Comparison of ENCODE assay signal across 15 mouse cellular contexts in the genomic region with DNA sequence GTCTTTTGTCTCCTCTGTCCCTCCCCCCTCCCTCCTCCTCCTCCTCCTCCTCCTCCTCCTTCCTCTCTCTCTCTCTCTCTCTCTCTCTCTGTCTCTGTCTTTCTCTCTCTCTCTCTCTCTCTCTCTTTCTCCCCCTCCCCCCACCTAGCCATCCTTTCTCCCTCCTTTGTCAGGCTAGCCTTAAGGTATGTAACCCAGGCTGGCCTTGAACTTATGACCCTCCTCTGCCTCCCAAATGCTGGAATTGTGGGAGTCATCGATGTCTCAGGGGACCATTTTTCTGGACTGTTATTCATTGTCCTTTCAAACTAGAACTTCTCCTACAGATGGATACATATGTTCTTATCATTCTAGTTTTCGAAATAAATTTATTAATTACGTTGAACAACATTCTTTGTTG.
"Had no signal": no experiment of that assay in that cellular context is flagged by ENCODE, and none has a peak within 500 bp of the region (broad histone marks: within the 10 kb centered on the region; RNA-seq: fewer than 3 reads in every experiment).

No protein-coding gene starts in this region.

- H3K27me3 ChIP-seq: neural tube, embryonic 15.5 days; stomach, embryonic 15.5 days had no signal

- H3K9me3 ChIP-seq: neural tube, embryonic 15.5 days; stomach, embryonic 15.5 days had no signal

- H3K4me1 ChIP-seq: neural tube, embryonic 15.5 days; stomach, embryonic 15.5 days had no signal

- H3K4me3 ChIP-seq: neural tube, embryonic 15.5 days; stomach, embryonic 15.5 days had no signal

- H3K4me2 ChIP-seq: neural tube, embryonic 15.5 days; stomach, embryonic 15.5 days had no signal

- DNase-seq: retina, postnatal 1 day; right cerebral cortex, adult 18-20 months; right cerebral cortex, postnatal 14 days; right cerebral cortex, postnatal 25 days; right cerebral cortex, postnatal 4 days; spleen, adult 18-20 months; thymus, adult 18-20 months; thymus, adult 2 months; thymus, postnatal 14 days; thymus, postnatal 25 days; thymus, postnatal 36 days; thymus, postnatal 4 days had no signal

- H3K27ac ChIP-seq: neural tube, embryonic 15.5 days; stomach, embryonic 15.5 days; stomach, postnatal 0 days had no signal

- H3K9ac ChIP-seq: neural tube, embryonic 15.5 days; stomach, embryonic 15.5 days had no signal

- H3K36me3 ChIP-seq: neural tube, embryonic 15.5 days; stomach, embryonic 15.5 days had no signal
